Mouse (Mus musculus): ENCODE results near the gene Rad1. TPM values are rescaled to one million over a fixed set of nuclear protein-coding genes. Genes with fewer than 3 reads are reported as not detected.

Rad1 gene
- polyA plus RNA-seq (2014; fragmentation: Illumina TruSeq; extraction: RNeasy Lipid Tissue Mini Kit (QIAGEN cat#74804)), result 33.5 TPM

GRCm38 (mm10) chr15:10485484-10486364, at the start of gene Rad1, which contains the start of gene Brix1:
Gene Rad1 (plus strand): TSS chr15:10486018.
Gene Brix1 (minus strand): TSS chr15:10485947.

GRCm38 (mm10) chr15:10470151-10470831, 15.5 kb upstream of the Rad1 start, which contains the start of gene Dnajc21:
Gene Dnajc21 (minus strand): TSS chr15:10470516.

Other genes with a start within 250 kb of the Rad1 start
- gene Gm21973, start 160.6 kb upstream of the Rad1 start, polyA plus RNA-seq (2014; fragmentation: Illumina TruSeq; extraction: RNeasy Lipid Tissue Mini Kit (QIAGEN cat#74804)), result not detected
- not detected for gene Agxt2, start 127.5 kb upstream of the Rad1 start, polyA plus RNA-seq (2014; fragmentation: Illumina TruSeq; extraction: RNeasy Lipid Tissue Mini Kit (QIAGEN cat#74804))
- 112 TPM for gene Dnajc21, start 15.5 kb upstream of the Rad1 start, polyA plus RNA-seq (2014; fragmentation: Illumina TruSeq; extraction: RNeasy Lipid Tissue Mini Kit (QIAGEN cat#74804))
- gene Brix1, start 71 bp upstream of the Rad1 start, polyA plus RNA-seq (2014; fragmentation: Illumina TruSeq; extraction: RNeasy Lipid Tissue Mini Kit (QIAGEN cat#74804)), result 291 TPM
- gene Ttc23l, start 72.7 kb downstream of the Rad1 start, polyA plus RNA-seq (2014; fragmentation: Illumina TruSeq; extraction: RNeasy Lipid Tissue Mini Kit (QIAGEN cat#74804)), result not detected
- 57.4 TPM for gene Rai14, start 228.6 kb downstream of the Rad1 start, polyA plus RNA-seq (2014; fragmentation: Illumina TruSeq; extraction: RNeasy Lipid Tissue Mini Kit (QIAGEN cat#74804))